Mouse (Mus musculus): ENCODE results near the gene 1600015I10Rik. TPM values are rescaled to one million over a fixed set of nuclear protein-coding genes. Genes with fewer than 3 reads are reported as not detected.
"Not testable (repeated sequence)": the region's sequence is repeated elsewhere in the genome, so short reads cannot be mapped to it uniquely, and the experiment has no call there.

The 1600015I10Rik gene
- total RNA-seq (2021), result not detected

GRCm38 (mm10) chr6:48929595-48929994, at the start of gene 1600015I10Rik:
TSS of gene 1600015I10Rik (plus strand) at chr6:48929895.
- intact Hi-C loops (cut with DNase I), result no loop called here
- no peak for DNase-seq (ENCODE audit: low spot score)

- no peak for DNase-seq (ENCODE audit: low spot score)
- intact Hi-C loops (cut with DNase I), result no loop called here
Observed at GRCm38 (mm10) chr6:48894203-48894602, 35.5 kb upstream of the 1600015I10Rik start.

GRCm38 (mm10) chr6:48894938-48895818, 34.5 kb upstream of the 1600015I10Rik start:
- intact Hi-C loops (cut with DNase I), result no loop called here
- DNase-seq (ENCODE audit: low spot score), result no peak

DNA sequence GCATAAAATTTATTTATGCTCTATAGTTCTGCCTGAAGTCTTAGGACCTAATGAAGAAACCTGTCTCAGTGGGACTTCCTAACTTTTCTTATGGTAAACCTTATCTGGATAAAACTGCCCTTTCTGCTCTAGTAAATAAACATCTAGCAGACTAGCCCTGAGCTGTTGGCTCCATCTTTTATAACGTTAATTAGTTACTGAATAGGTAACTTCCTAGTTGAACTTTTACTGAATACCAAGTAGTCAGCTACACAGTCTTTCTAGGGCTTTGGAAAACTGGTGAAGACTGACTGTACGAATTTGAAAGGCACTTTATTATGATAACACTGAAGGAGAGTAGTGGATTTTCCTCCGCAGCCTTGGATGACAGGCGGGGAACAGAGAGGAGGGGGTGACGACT, 33.8 kb upstream of the 1600015I10Rik start:
- no peak for DNase-seq (ENCODE audit: low spot score)
- intact Hi-C loops (cut with DNase I), result no loop called here

GRCm38 (mm10) chr6:48896956-48897355, 32.7 kb upstream of the 1600015I10Rik start:
- intact Hi-C loops (cut with DNase I), result no loop called here
- no peak for DNase-seq (ENCODE audit: low spot score)

DNA sequence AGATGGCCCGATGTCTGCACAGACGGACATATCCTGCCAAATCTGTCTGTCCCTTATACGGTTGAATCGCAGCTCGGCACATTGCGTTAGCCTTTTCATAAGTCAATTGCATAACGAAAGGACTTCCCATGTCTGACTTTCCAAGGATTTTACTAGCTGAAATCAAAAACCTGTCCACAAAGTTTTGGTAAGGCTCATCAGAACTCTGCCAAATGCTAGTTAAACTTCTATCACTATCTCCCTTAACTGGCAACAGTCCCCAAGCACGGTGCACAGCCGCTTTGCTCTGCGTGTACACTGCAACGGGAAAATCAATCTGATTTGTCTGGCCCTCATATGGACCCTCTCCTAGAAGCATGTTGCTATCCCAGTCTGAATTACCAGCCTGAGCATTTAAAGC, 28.4 kb upstream of the 1600015I10Rik start:
- intact Hi-C loops (cut with DNase I); DNase-seq (ENCODE audit: low spot score): not testable (repeated sequence)

- intact Hi-C loops (cut with DNase I), result no loop called here
- DNase-seq (ENCODE audit: low spot score), result no peak
Observed at GRCm38 (mm10) chr6:48902511-48903406, 26.9 kb upstream of the 1600015I10Rik start.

GRCm38 (mm10) chr6:48903437-48903836, 26.3 kb upstream of the 1600015I10Rik start:
- intact Hi-C loops (cut with DNase I), result no loop called here
- no peak for DNase-seq (ENCODE audit: low spot score)

DNA sequence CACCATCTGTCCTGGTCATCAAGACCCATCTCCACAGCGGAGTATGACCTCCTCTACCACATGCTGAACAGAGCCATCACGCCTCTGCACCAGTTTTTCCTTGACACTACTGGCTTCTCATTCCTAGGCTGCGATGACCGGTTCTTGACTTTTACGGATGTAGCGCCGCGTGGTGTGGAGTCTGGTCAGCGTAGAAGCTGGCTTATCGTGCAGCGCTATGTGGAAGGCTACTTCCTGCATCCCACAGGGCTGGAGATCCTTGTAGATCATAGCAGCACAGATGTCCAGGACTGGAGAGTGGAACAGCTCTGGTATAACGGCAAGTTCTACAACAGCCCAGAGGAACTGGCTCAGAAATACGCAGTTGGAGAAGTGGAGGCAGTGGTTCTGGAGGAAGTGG, 24.1 kb upstream of the 1600015I10Rik start:
- intact Hi-C loops (cut with DNase I), result no loop called here
- no peak for DNase-seq (ENCODE audit: low spot score)

- no peak for DNase-seq (ENCODE audit: low spot score)
- intact Hi-C loops (cut with DNase I), result no loop called here
Observed at GRCm38 (mm10) chr6:48906371-48906770, 23.3 kb upstream of the 1600015I10Rik start.

- intact Hi-C loops (cut with DNase I), result no loop called here
- no peak for DNase-seq (ENCODE audit: low spot score)
Observed at GRCm38 (mm10) chr6:48909229-48909628, 20.5 kb upstream of the 1600015I10Rik start.

DNA sequence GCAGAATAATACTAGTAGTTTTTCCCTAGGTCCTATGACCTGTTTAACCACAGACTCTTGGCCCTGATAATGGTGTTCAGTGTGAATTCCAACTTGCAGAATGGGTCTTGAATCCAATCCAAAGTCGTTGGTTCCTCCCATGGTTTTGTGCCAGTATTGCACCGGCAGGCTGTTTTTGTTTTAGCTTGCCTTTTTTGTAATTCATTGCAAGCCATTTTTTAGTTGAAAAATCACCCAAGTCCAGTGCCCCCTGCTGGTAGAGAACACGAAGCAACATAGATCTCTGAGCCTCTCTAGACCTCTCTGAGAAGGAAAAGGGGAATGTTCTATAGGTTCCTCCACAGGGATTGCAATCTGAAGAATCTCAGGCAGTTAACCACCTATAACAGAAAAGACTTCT, 17.7 kb upstream of the 1600015I10Rik start:
- DNase-seq (ENCODE audit: low spot score), result no peak
- intact Hi-C loops (cut with DNase I), result no loop called here

GRCm38 (mm10) chr6:48913587-48913986, 16.1 kb upstream of the 1600015I10Rik start:
- intact Hi-C loops (cut with DNase I), result no loop called here
- no peak for DNase-seq (ENCODE audit: low spot score)

DNA sequence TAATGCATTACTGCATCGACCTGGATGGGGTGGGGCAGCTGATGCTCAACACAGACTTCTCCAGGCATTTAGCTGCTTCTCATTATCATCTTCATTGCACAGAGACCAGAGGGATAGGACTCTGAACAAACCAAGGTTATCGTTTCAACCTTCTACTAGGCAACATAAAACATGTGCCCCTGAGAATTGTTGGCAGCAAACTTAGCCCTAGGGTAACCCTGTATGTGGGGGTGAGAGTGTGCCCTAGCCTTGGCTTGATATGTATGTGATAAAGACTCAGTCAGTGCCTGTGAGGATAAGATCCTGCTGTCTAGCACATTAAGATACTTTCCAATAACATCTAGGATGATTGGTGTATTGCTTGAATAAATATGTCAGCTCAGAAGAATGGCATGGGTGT, 19.9 kb downstream of the 1600015I10Rik start:
- no peak for DNase-seq (ENCODE audit: low spot score)
- intact Hi-C loops (cut with DNase I), result no loop called here

- intact Hi-C loops (cut with DNase I), result no loop called here
- no peak for DNase-seq (ENCODE audit: low spot score)
Observed at GRCm38 (mm10) chr6:48950676-48951075, 21.0 kb downstream of the 1600015I10Rik start.

GRCm38 (mm10) chr6:48951630-48952029, 21.9 kb downstream of the 1600015I10Rik start:
- intact Hi-C loops (cut with DNase I), result no loop called here
- no peak for DNase-seq (ENCODE audit: low spot score)

GRCm38 (mm10) chr6:48953220-48953619, 23.5 kb downstream of the 1600015I10Rik start:
- intact Hi-C loops (cut with DNase I), result no loop called here
- DNase-seq (ENCODE audit: low spot score), result no peak

GRCm38 (mm10) chr6:48954211-48954610, 24.5 kb downstream of the 1600015I10Rik start:
- no peak for DNase-seq (ENCODE audit: low spot score)
- intact Hi-C loops (cut with DNase I), result loop anchor here (2.0 kb wide), 1 partner anchor 135 kb away; no protein-coding TSS in a partner anchor

- no peak for DNase-seq (ENCODE audit: low spot score)
- intact Hi-C loops (cut with DNase I), result loop anchor here (2.0 to 5.0 kb wide), 2 partner anchors 98 to 136 kb away; no protein-coding TSS in a partner anchor
Observed at GRCm38 (mm10) chr6:48954946-48955345, 25.3 kb downstream of the 1600015I10Rik start.

DNA sequence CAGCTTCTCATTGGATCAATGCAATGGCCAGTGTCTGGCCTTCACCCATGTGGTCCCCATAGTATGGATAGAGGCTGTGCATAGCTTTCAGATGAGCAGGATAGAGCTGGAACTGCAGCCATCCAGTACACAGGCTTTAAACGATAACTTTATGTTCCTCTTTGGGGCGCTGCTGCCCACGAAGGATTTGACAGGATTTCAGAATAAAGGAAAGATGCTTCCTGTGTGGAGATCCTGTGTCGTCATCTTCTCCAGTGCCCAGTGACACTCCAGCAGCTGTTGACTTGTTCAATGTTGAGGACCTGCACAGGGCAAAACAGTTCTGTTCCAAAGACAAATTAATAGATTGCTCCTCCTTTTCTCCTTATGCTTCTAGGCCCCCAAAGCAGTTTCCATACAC, 27.1 kb downstream of the 1600015I10Rik start:
- intact Hi-C loops (cut with DNase I), result loop anchor here (5.0 kb wide), 1 partner anchor 99 kb away; no protein-coding TSS in a partner anchor
- DNase-seq (ENCODE audit: low spot score), result no peak
